Mouse (Mus musculus) myocyte (in vitro differentiated cells): Measurements from ENCODE around the gene Stra6l.

Source experiments
- E2F4 ChIP-seq: IDR thresholded peaks from one replicate; pipeline ENCODE4 v1.6.1; 2011; ENCODE audit warnings: mild to moderate bottlenecking, control low read depth, moderate library complexity; ENCODE audit not compliant: insufficient read depth
- MAX ChIP-seq: IDR thresholded peaks from one replicate; pipeline ENCODE4 v1.6.1; 2011; ENCODE audit warnings: low read depth, mild to moderate bottlenecking, control low read depth
- POLR2A ChIP-seq: IDR thresholded peaks from one replicate; pipeline ENCODE4 v1.6.1; 2011; ENCODE audit warnings: low read depth, mild to moderate bottlenecking, control low read depth, moderate library complexity; ENCODE audit not compliant: insufficient read length
- POLR2AphosphoS2 ChIP-seq: IDR thresholded peaks from one replicate; pipeline ENCODE4 v1.6.1; 2011; ENCODE audit warnings: low read depth, control low read depth; ENCODE audit not compliant: insufficient read length
- REST ChIP-seq: IDR thresholded peaks from one replicate; pipeline ENCODE4 v1.6.1; 2011; ENCODE audit warnings: mild to moderate bottlenecking, control low read depth, moderate library complexity; ENCODE audit not compliant: insufficient read depth, insufficient read length
- TCF12 ChIP-seq: IDR thresholded peaks from one replicate; pipeline ENCODE4 v1.6.1; 2011; ENCODE audit warnings: mild to moderate bottlenecking, control low read depth; ENCODE audit not compliant: poor library complexity, insufficient read depth, severe bottlenecking
- TCF3 ChIP-seq: IDR thresholded peaks from one replicate; pipeline ENCODE4 v1.6.1; 2011; ENCODE audit warnings: low read depth, control low read depth; ENCODE audit not compliant: insufficient read length
- USF1 ChIP-seq: IDR thresholded peaks from one replicate; pipeline ENCODE4 v1.6.1; 2011; ENCODE audit warnings: low read depth, mild to moderate bottlenecking, control low read depth, moderate library complexity

- TF ChIP-seq USF1 (no peak), POLR2A (no peak), REST (no peak), POLR2AphosphoS2 (no peak), E2F4 (no peak), MAX (no peak), TCF12 (no peak), TCF3 (no peak)
Measured at GRCm38 (mm10) chr4:45861160-45861559, 12.7 kb downstream of the Stra6l start.
